Mouse (Mus musculus) gastrocnemius, adult 2 months (tissue): Measurements from ENCODE around the gene Gm20825. TPM values are rescaled to one million over a fixed set of nuclear protein-coding genes. Genes with fewer than 3 reads are reported as not detected.
"Not testable (repeated sequence)": the region's sequence is repeated elsewhere in the genome, so short reads cannot be mapped to it uniquely, and the experiment has no call there.

Experiments used
- DNase-seq: peaks from one replicate; pipeline ENCODE4 v3.0.0; 2022
- H3K27ac ChIP-seq: fragments of 200-600 bp; 2 replicates; pipeline ENCODE4 v1.8.1; 2022; ENCODE audit warnings: mild to moderate bottlenecking
- H3K4me3 ChIP-seq: fragments of 200-600 bp; 2 replicates; pipeline ENCODE4 v1.8.1; 2022; ENCODE audit warnings: mild to moderate bottlenecking, moderate library complexity
- intact Hi-C: fragments of 180-260 bp; cut with DNase I; formaldehyde crosslinking; loops from one replicate; pipeline ENCODE4 v1.15.1; 2025
- long read RNA-seq, 2 experiments: library from polyadenylated mRNA; stranded (forward); transcript quantifications; one replicate each; pipeline ENCODE4 v2.0.0; 2021
- total RNA-seq, 2 experiments: library from RNA; stranded (reverse); gene quantifications; 2 replicates each; pipeline ENCODE4 v1.2.3; 2021

Gene Gm20825
- total RNA-seq: not detected
- long read RNA-seq, experiment 1: 0 reads
- long read RNA-seq, experiment 2: 0 reads

DNA sequence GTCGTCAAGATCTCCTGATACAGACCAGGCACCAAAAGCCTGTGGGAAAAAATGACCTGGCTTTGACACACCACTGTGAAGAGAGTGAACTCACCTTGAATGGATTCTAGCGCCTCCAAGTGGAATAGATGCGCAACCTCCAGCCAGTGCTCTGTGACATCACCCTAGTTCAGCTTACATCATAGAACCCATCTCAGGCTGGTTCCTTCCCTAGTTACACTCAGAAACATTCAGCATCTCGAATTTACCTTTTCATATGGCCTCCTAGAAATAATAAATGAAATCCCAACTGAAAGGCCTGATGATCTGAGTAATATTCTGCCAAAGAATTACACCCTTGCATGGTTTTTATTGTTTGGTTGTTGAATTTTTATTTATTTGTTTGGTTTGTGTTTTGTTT lies at the start of gene Gm20825:
TSS of gene Gm20825 (minus strand) at position 101 of the 400 bp plus-strand sequence.
- intact Hi-C loops, DNase-seq, H3K27ac ChIP-seq, H3K4me3 ChIP-seq: not testable (repeated sequence)

Other genes with a start within 250 kb of the Gm20825 start
- not detected for gene Gm29049, start 74.3 kb downstream of the Gm20825 start, total RNA-seq
- not detected for gene Gm20824, start 186.4 kb upstream of the Gm20825 start, total RNA-seq